In the genomic region with DNA sequence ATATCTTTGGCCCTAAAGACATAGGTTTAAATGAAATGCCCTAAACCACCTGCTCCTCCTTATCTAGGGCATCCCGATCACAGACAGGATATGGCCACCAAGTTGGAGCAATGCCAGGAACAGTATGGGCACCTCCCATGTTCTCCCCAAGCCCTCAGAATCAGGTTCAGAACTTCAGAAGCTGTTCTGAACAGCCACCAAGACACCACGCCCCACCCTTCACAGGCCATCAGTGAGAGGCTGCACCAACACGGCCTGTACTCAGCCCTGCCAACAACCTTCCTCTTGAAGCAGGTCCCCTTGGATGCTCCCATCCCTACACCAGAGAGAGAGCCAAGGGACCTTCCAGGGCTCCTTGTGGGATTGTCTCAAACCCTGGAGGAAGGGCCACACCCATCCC, we compare ENCODE assay signal across 18 mouse cellular contexts. TPM values are rescaled to one million over a fixed set of nuclear protein-coding genes. Genes with fewer than 3 reads are reported as not detected.
DNase-seq lines count a peak whose midpoint lies in the region; ATAC-seq and TF ChIP-seq lines count a peak whose summit lies in the region.
"Had no signal": no experiment of that assay in that cellular context is flagged by ENCODE, and none has a peak within 500 bp of the region (broad histone marks: within the 10 kb centered on the region; RNA-seq: fewer than 3 reads in every experiment).

No protein-coding gene starts in this region.

- H3K9ac ChIP-seq in intestine, embryonic 15.5 days = no peak overlapping the region
- no peak overlapping the region for H3K9ac ChIP-seq in intestine, postnatal 0 days (ENCODE audit: low read depth, low read length)
- no peak overlapping the region for H3K9ac ChIP-seq in stomach, embryonic 14.5 days (replicated peaks; ENCODE audit: low read depth, low read length)
- no peak overlapping the region for H3K9ac ChIP-seq in stomach, postnatal 0 days (ENCODE audit: low read length)
- H3K9ac ChIP-seq: forebrain, embryonic 13.5 days had no signal

- ATAC-seq in intestine, embryonic 15.5 days = 0 out of 2 replicates have a peak, but pooled peaks have one; percentile 18
- no peak for ATAC-seq in intestine, postnatal 0 days
- peak; percentile 16; the same call in 1 of the 2 replicates for ATAC-seq in stomach, embryonic 14.5 days (ENCODE audit: insufficient number of reproducible peaks, insufficient read depth, low FRiP score, low read depth)
- ATAC-seq in stomach, postnatal 0 days (ENCODE audit: low FRiP score, low TSS enrichment) = no peak; the same call in 1 of the 2 replicates
- ATAC-seq: forebrain, embryonic 13.5 days had no signal

- TF ChIP-seq POLR2A in embryonic fibroblast, embryonic 13.5 days (IDR thresholded peaks at IDR 0.05; ENCODE audit: low read depth, low read length) = no peak

- no peak for TF ChIP-seq CTCF in intestine, postnatal 0 days (IDR thresholded peaks at IDR 0.05; ENCODE audit: low read depth)
- no peak for TF ChIP-seq CTCF in stomach, postnatal 0 days (IDR thresholded peaks at IDR 0.05; ENCODE audit: low read depth)
- TF ChIP-seq CTCF in embryonic fibroblast, embryonic 13.5 days (IDR thresholded peaks at IDR 0.05; ENCODE audit: borderline replicate concordance, insufficient read depth, low read length) = no peak

- no peak for DNase-seq in stomach, postnatal 0 days (ENCODE audit: low spot score)
- DNase-seq in T-cell, adult 2 months (ENCODE audit: low spot score) = no peak
- DNase-seq in natural killer cell, adult 2 months (ENCODE audit: low spot score in 2 of 2) = no peak
- DNase-seq: adrenal gland, postnatal 36 days; B cell, adult 2 months; cerebellum, adult 18-20 months; gastrocnemius, postnatal 14 days; kidney, adult 8-10 months; kidney, postnatal 25 days; liver; right cerebral cortex, postnatal 4 days; thymus, postnatal 4 days had no signal

- H3K4me3 ChIP-seq in intestine, embryonic 15.5 days (replicated peaks) = no peak overlapping the region
- no peak overlapping the region for H3K4me3 ChIP-seq in intestine, postnatal 0 days (ENCODE audit: low read depth, low read length)
- H3K4me3 ChIP-seq in stomach, embryonic 14.5 days (ENCODE audit: low read depth, low read length) = no peak overlapping the region
- no peak overlapping the region for H3K4me3 ChIP-seq in stomach, postnatal 0 days (ENCODE audit: low read depth, low read length)
- H3K4me3 ChIP-seq in embryonic fibroblast, embryonic 13.5 days (ENCODE audit: insufficient read depth, low read length) = no peak overlapping the region
- H3K4me3 ChIP-seq: erythroblast, embryonic 14.5 days; forebrain, embryonic 13.5 days had no signal

- 56% methylated on average over 3 of the region's 3 CpGs for WGBS in intestine, embryonic 15.5 days
- 32% methylated on average over 3 of the region's 3 CpGs for WGBS in intestine, postnatal 0 days
- WGBS in stomach, embryonic 14.5 days = 61% methylated on average over 3 of the region's 3 CpGs
- 41% methylated on average over 3 of the region's 3 CpGs for WGBS in stomach, postnatal 0 days

- H3K27me3 ChIP-seq in intestine, embryonic 15.5 days (replicated peaks) = no peaks in the 10 kb centered on the region
- H3K27me3 ChIP-seq in intestine, postnatal 0 days (replicated peaks; ENCODE audit: control insufficient read depth, insufficient read depth, low read length) = no peaks in the 10 kb centered on the region
- H3K27me3 ChIP-seq in stomach, embryonic 14.5 days (ENCODE audit: control insufficient read depth, insufficient read depth, low read length) = no peaks in the 10 kb centered on the region
- H3K27me3 ChIP-seq in stomach, postnatal 0 days (ENCODE audit: control insufficient read depth, insufficient read depth, low read length) = no peaks in the 10 kb centered on the region
- H3K27me3 ChIP-seq: forebrain, embryonic 13.5 days had no signal

- no peak overlapping the region for H3K27ac ChIP-seq in intestine, embryonic 15.5 days
- no peak overlapping the region for H3K27ac ChIP-seq in intestine, postnatal 0 days (ENCODE audit: low read depth, low read length)
- no peak overlapping the region for H3K27ac ChIP-seq in stomach, embryonic 14.5 days (ENCODE audit: low read length)
- no peak overlapping the region for H3K27ac ChIP-seq in stomach, postnatal 0 days (replicated peaks)
- peak overlapping the region; percentile 28; the same call in 1 of the 2 replicates for H3K27ac ChIP-seq in embryonic fibroblast, embryonic 13.5 days (ENCODE audit: insufficient read depth, low read length)
- H3K27ac ChIP-seq: forebrain, embryonic 13.5 days had no signal

- no peaks in the 10 kb centered on the region for H3K36me3 ChIP-seq in intestine, embryonic 15.5 days
- no peaks in the 10 kb centered on the region for H3K36me3 ChIP-seq in intestine, postnatal 0 days (ENCODE audit: control insufficient read depth, insufficient read depth)
- no peaks in the 10 kb centered on the region for H3K36me3 ChIP-seq in stomach, embryonic 14.5 days (ENCODE audit: control insufficient read depth, insufficient read depth, low read length)
- no peaks in the 10 kb centered on the region for H3K36me3 ChIP-seq in stomach, postnatal 0 days (ENCODE audit: control insufficient read depth, insufficient read depth, low read length)

- H3K4me1 ChIP-seq in intestine, embryonic 15.5 days (replicated peaks) = 0 out of 2 replicates have a peak, but pooled peaks cover 8% of the 10 kb centered on the region
- peaks cover 9% of the 10 kb centered on the region; the same call in 1 of the 2 replicates for H3K4me1 ChIP-seq in intestine, postnatal 0 days (replicated peaks; ENCODE audit: control insufficient read depth, insufficient read depth, low read length)
- H3K4me1 ChIP-seq in stomach, embryonic 14.5 days (ENCODE audit: control insufficient read depth, insufficient read depth, low read length) = 0 out of 2 replicates have a peak, but pooled peaks cover 3% of the 10 kb centered on the region
- H3K4me1 ChIP-seq in stomach, postnatal 0 days (replicated peaks; ENCODE audit: control insufficient read depth, insufficient read depth) = no peaks in the 10 kb centered on the region
- H3K4me1 ChIP-seq in embryonic fibroblast, embryonic 13.5 days (ENCODE audit: control insufficient read depth, insufficient read depth, low read length) = peaks cover 10% of the 10 kb centered on the region

- no peak overlapping the region for H3K4me2 ChIP-seq in intestine, embryonic 15.5 days (replicated peaks)
- no peak overlapping the region for H3K4me2 ChIP-seq in intestine, postnatal 0 days (replicated peaks; ENCODE audit: low read depth)
- no peak overlapping the region for H3K4me2 ChIP-seq in stomach, embryonic 14.5 days (replicated peaks; ENCODE audit: low read depth, low read length)
- H3K4me2 ChIP-seq in stomach, postnatal 0 days (replicated peaks; ENCODE audit: low read depth) = no peak overlapping the region
- H3K4me2 ChIP-seq: forebrain, embryonic 13.5 days had no signal

- TF ChIP-seq EP300 in stomach, postnatal 0 days (optimal IDR thresholded peaks at IDR 0.05) = no peak

- H3K9me3 ChIP-seq in intestine, embryonic 15.5 days = no peaks in the 10 kb centered on the region
- no peaks in the 10 kb centered on the region for H3K9me3 ChIP-seq in intestine, postnatal 0 days (ENCODE audit: control insufficient read depth)
- H3K9me3 ChIP-seq in stomach, embryonic 14.5 days (ENCODE audit: control insufficient read depth, low read depth, low read length) = no peaks in the 10 kb centered on the region
- H3K9me3 ChIP-seq in stomach, postnatal 0 days (ENCODE audit: control insufficient read depth, low read length) = no peaks in the 10 kb centered on the region
- H3K9me3 ChIP-seq: forebrain, embryonic 13.5 days had no signal

RNA-seq across cellular contexts. Expression of a gene that starts 55.5 kb away (rescaled TPM):
- 12.4 and 12.5 TPM in 2 replicates for polyA plus RNA-seq in intestine, embryonic 15.5 days (2015; fragmentation: Nextera tagmentation; extraction: Ambion mirVana)
- polyA plus RNA-seq in intestine, postnatal 0 days (2015; fragmentation: Nextera tagmentation; extraction: Ambion mirVana) = 6.3 and 6.9 TPM in 2 replicates
- 11.3 and 12.4 TPM in 2 replicates for polyA plus RNA-seq in stomach, embryonic 14.5 days (2014; fragmentation: Nextera tagmentation; extraction: Ambion mirVana)
- 3.6 and 6.0 TPM in 2 replicates for polyA plus RNA-seq in stomach, postnatal 0 days (2015; fragmentation: Nextera tagmentation; extraction: Ambion mirVana)
- polyA plus RNA-seq in embryonic fibroblast, embryonic 13.5 days (2011; ENCODE audit: insufficient read length, low read depth, missing spikeins) = 95.5 and 220 TPM in 2 replicates

Comparison
In these comparisons a context has a peak if more than half of its experiments do, and no peak if none do; other contexts are left out.
1. ATAC-seq: peak in intestine, embryonic 15.5 days (single experiment) and stomach, embryonic 14.5 days (single experiment); none in intestine, postnatal 0 days (single experiment) and stomach, postnatal 0 days (single experiment).